Mouse (Mus musculus): ENCODE results near the gene Hist1h3a. TPM values are rescaled to one million over a fixed set of nuclear protein-coding genes. Genes with fewer than 3 reads are reported as not detected.
"Not testable (repeated sequence)": the region's sequence is repeated elsewhere in the genome, so short reads cannot be mapped to it uniquely, and the experiment has no call there.

Hist1h3a gene
- polyA plus RNA-seq, 1 experiment from 2014 or later, result 3.6 TPM

GRCm38 (mm10) chr13:23755000-23755399 lies 7.2 kb downstream of the Hist1h3a start:
- Histone ChIP-seq H3K36me3 (no peaks in the 10 kb centered on the region), H3K9me3 (no peaks in the 10 kb centered on the region), H3K27ac (no peak overlapping the region), H3K4me1 (peaks cover 3% of the 10 kb centered on the region; the same call in 1 of the 2 replicates), H3K9ac (no peak overlapping the region), H3K4me2 (replicated peaks) (no peak overlapping the region), H3K27me3 (replicated peaks) (no peaks in the 10 kb centered on the region), H3K4me3 (no peak overlapping the region)
- no peak for ATAC-seq (ENCODE audit: low FRiP score, low read depth)

- no peak for ATAC-seq (ENCODE audit: low FRiP score, low read depth)
- H3K4me2 ChIP-seq (replicated peaks), result peak overlapping the region; percentile 64; the same call in 1 of the 2 replicates
- H3K27ac ChIP-seq, result no peak overlapping the region
These were observed 8.7 kb downstream of the Hist1h3a start for GRCm38 (mm10) chr13:23753314-23754078.

GRCm38 (mm10) chr13:23752742-23753172 lies 9.4 kb downstream of the Hist1h3a start:
- H3K4me3 ChIP-seq, result peak overlapping the region; percentile 21
- 0 out of 2 replicates have a peak overlapping the region, but pooled peaks have one; percentile 8 for H3K27ac ChIP-seq
- peak overlapping the region; percentile 53; the same call in 1 of the 2 replicates for H3K9ac ChIP-seq
- no peak for ATAC-seq (ENCODE audit: low FRiP score, low read depth)
- H3K36me3 ChIP-seq, result no peaks in the 10 kb centered on the region
- WGBS, result 3% methylated on average over 6 of the region's 6 CpGs
- H3K4me1 ChIP-seq, result peaks cover 8% of the 10 kb centered on the region; the same call in 1 of the 2 replicates
- no peaks in the 10 kb centered on the region for H3K9me3 ChIP-seq
- no peaks in the 10 kb centered on the region for H3K27me3 ChIP-seq (replicated peaks)
- peak overlapping the region; percentile 64 for H3K4me2 ChIP-seq (replicated peaks)

More at GRCm38 (mm10) chr13:23753314-23754078, 8.7 kb downstream of the Hist1h3a start:
- H3K9ac ChIP-seq, result no peak overlapping the region
- H3K9me3 ChIP-seq, result no peaks in the 10 kb centered on the region
- H3K4me3 ChIP-seq, result no peak overlapping the region
- H3K4me1 ChIP-seq, result peaks cover 3% of the 10 kb centered on the region; the same call in 1 of the 2 replicates
- WGBS, result 59% methylated on average over 4 of the region's 4 CpGs
- H3K27me3 ChIP-seq (replicated peaks), result no peaks in the 10 kb centered on the region
- no peaks in the 10 kb centered on the region for H3K36me3 ChIP-seq

- H3K36me3 ChIP-seq; H3K9me3 ChIP-seq; H3K4me1 ChIP-seq; H3K27me3 ChIP-seq (replicated peaks): not testable (repeated sequence)
- Histone ChIP-seq H3K27ac (peak within 1 kb of the TSS; percentile 82), H3K4me2 (replicated peaks) (peak within 1 kb of the TSS; percentile 64), H3K4me3 (peak within 1 kb of the TSS; percentile 35), H3K9ac (peak within 1 kb of the TSS; percentile 55; the same call in 1 of the 2 replicates)
- under 1% methylated on average over 21 of the region's 47 CpGs for WGBS
- ATAC-seq (ENCODE audit: low FRiP score, low read depth), result peak; percentile 84
These were observed 10.0 kb downstream of the Hist1h3a start, which contains the start of gene Hist1h3b for GRCm38 (mm10) chr13:23752067-23752741. TSS of gene Hist1h3b (plus strand) at chr13:23752267.

- H3K9ac ChIP-seq, result peak overlapping the region; percentile 55; the same call in 1 of the 2 replicates
- 0 out of 2 replicates have a peak, but pooled peaks have one; percentile 27 for ATAC-seq (ENCODE audit: low FRiP score, low read depth)
- peak overlapping the region; percentile 32; the same call in 1 of the 2 replicates for H3K27ac ChIP-seq
- H3K27me3 ChIP-seq (replicated peaks), result no peaks in the 10 kb centered on the region
- peak overlapping the region; percentile 35 for H3K4me3 ChIP-seq
- peak overlapping the region; percentile 64 for H3K4me2 ChIP-seq (replicated peaks)
- H3K36me3 ChIP-seq, result no peaks in the 10 kb centered on the region
- WGBS, result under 1% methylated on average over 11 of the region's 11 CpGs
- H3K4me1 ChIP-seq, result peaks cover 5% of the 10 kb centered on the region; the same call in 1 of the 2 replicates
- no peaks in the 10 kb centered on the region for H3K9me3 ChIP-seq
These were observed 10.7 kb downstream of the Hist1h3a start for GRCm38 (mm10) chr13:23751478-23751956.

- peak within 1 kb of the TSS; percentile 55; the same call in 1 of the 2 replicates for H3K9ac ChIP-seq
- H3K36me3 ChIP-seq; H3K4me1 ChIP-seq; H3K9me3 ChIP-seq; H3K27me3 ChIP-seq (replicated peaks): not testable (repeated sequence)
- WGBS, result under 1% methylated on average over 32 of the region's 47 CpGs
- ATAC-seq (ENCODE audit: low FRiP score, low read depth), result peak; percentile 34
- H3K4me3 ChIP-seq, result peak within 1 kb of the TSS; percentile 35
- peak within 1 kb of the TSS; percentile 64 for H3K4me2 ChIP-seq (replicated peaks)
- H3K27ac ChIP-seq, result peak within 1 kb of the TSS; percentile 82
These were observed 11.2 kb downstream of the Hist1h3a start, which contains the start of gene Hist1h2ab for GRCm38 (mm10) chr13:23750839-23751477. TSS of gene Hist1h2ab (plus strand) at chr13:23751126.

GRCm38 (mm10) chr13:23749563-23750121 lies 12.5 kb downstream of the Hist1h3a start:
- Histone ChIP-seq H3K36me3 (no peaks in the 10 kb centered on the region), H3K9me3 (no peaks in the 10 kb centered on the region), H3K4me3 (no peak overlapping the region), H3K27me3 (replicated peaks) (no peaks in the 10 kb centered on the region), H3K4me1 (peaks cover 5% of the 10 kb centered on the region; the same call in 1 of the 2 replicates), H3K4me2 (replicated peaks) (no peak overlapping the region), H3K27ac (no peak overlapping the region), H3K9ac (no peak overlapping the region)
- ATAC-seq (ENCODE audit: low FRiP score, low read depth), result no peak
- WGBS, result 92% methylated on average over 5 of the region's 5 CpGs

- Histone ChIP-seq H3K27me3 (replicated peaks) (no peaks in the 10 kb centered on the region), H3K4me2 (replicated peaks) (peak overlapping the region; percentile 60), H3K27ac (no peak overlapping the region), H3K9me3 (no peaks in the 10 kb centered on the region), H3K4me1 (peaks cover 5% of the 10 kb centered on the region; the same call in 1 of the 2 replicates), H3K4me3 (no peak overlapping the region), H3K9ac (no peak overlapping the region), H3K36me3 (no peaks in the 10 kb centered on the region)
- 8% methylated on average over 4 of the region's 4 CpGs for WGBS
- ATAC-seq (ENCODE audit: low FRiP score, low read depth), result no peak
These were observed 14.3 kb downstream of the Hist1h3a start for GRCm38 (mm10) chr13:23747892-23748288.

GRCm38 (mm10) chr13:23747081-23747891 lies 14.9 kb downstream of the Hist1h3a start:
- peak; percentile 8; the same call in 1 of the 2 replicates for ATAC-seq (ENCODE audit: low FRiP score, low read depth)
- H3K27ac ChIP-seq, result peak overlapping the region; percentile 94
- no peaks in the 10 kb centered on the region for H3K9me3 ChIP-seq
- peak overlapping the region; percentile 60 for H3K4me2 ChIP-seq (replicated peaks)
- H3K27me3 ChIP-seq (replicated peaks), result no peaks in the 10 kb centered on the region
- H3K9ac ChIP-seq, result peak overlapping the region; percentile 38; the same call in 1 of the 2 replicates
- peak overlapping the region; percentile 29 for H3K4me3 ChIP-seq
- H3K4me1 ChIP-seq, result peaks cover 5% of the 10 kb centered on the region; the same call in 1 of the 2 replicates
- WGBS, result 2% methylated on average over 13 of the region's 13 CpGs
- H3K36me3 ChIP-seq, result no peaks in the 10 kb centered on the region

GRCm38 (mm10) chr13:23746201-23747080 lies 15.7 kb downstream of the Hist1h3a start, which contains the start of gene Hist1h2bb:
TSS of gene Hist1h2bb (plus strand) at chr13:23746734.
- not testable (repeated sequence) for H3K4me1 ChIP-seq; H3K9me3 ChIP-seq; H3K36me3 ChIP-seq; H3K27me3 ChIP-seq (replicated peaks)
- Histone ChIP-seq H3K27ac (peak within 1 kb of the TSS; percentile 94), H3K4me3 (peak within 1 kb of the TSS; percentile 39), H3K4me2 (replicated peaks) (peak within 1 kb of the TSS; percentile 60), H3K9ac (peak within 1 kb of the TSS; percentile 58)
- peak; percentile 89 for ATAC-seq (ENCODE audit: low FRiP score, low read depth)
- under 1% methylated on average over 47 of the region's 58 CpGs for WGBS

Measured in neural tube, embryonic 12.5 days (tissue).